Mouse (Mus musculus) bone marrow macrophage, adult 2 months (primary cell): ENCODE measurements at regions not wholly inside any gene's neighbourhood (a gene's known extent, or its start where the extent isn't known, plus 50 kb on each side); places are given as distances from the start of the nearest gene placed in this dataset.

Source experiments
- H3K27ac ChIP-seq: 2 replicates; pipeline ENCODE4 v1.5.1; 2012; ENCODE audit warnings: low read depth, low read length; ENCODE audit not compliant: insufficient read depth
- H3K4me1 ChIP-seq: 2 replicates; pipeline ENCODE4 v1.6.1; 2012; ENCODE audit warnings: low read length; ENCODE audit not compliant: control insufficient read depth, insufficient read depth
- H3K4me3 ChIP-seq: 2 replicates; pipeline ENCODE4 v1.5.1; 2012; ENCODE audit warnings: mild to moderate bottlenecking, low read length, moderate library complexity; ENCODE audit not compliant: insufficient read depth
- CTCF ChIP-seq: IDR thresholded peaks from 2 replicates; pipeline ENCODE4 v1.5.1; 2012; ENCODE audit warnings: low read depth, mild to moderate bottlenecking, low read length, moderate library complexity
- POLR2A ChIP-seq: IDR thresholded peaks from 2 replicates; pipeline ENCODE4 v1.6.1; 2012; ENCODE audit warnings: mild to moderate bottlenecking, low read depth, low read length, borderline replicate concordance

DNA sequence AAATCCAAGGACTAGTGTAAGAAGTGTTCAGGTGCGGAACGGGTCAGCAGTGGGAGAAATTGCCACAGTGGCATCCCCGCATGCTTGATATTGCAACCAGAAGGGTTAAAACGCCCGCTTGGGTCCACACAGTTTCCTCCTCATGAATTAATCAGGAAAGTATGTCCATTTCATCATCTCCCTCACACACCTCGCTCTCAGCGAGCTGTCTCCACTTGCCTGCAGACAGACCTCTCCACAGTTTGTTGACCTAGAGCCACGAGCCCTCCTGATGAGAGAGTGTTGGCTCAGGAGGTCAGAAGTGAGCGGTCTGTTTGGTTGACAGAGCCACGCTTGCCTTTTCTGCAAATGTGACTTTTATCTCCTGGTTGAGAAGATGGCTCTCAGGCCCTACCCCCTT lies 132.9 kb upstream of the Slc38a2 start:
- no peaks in the 10 kb centered on the region for H3K4me1 ChIP-seq
- no peak overlapping the region for H3K27ac ChIP-seq
- TF ChIP-seq POLR2A = no peak
- no peak for TF ChIP-seq CTCF
- no peak overlapping the region for H3K4me3 ChIP-seq

DNA sequence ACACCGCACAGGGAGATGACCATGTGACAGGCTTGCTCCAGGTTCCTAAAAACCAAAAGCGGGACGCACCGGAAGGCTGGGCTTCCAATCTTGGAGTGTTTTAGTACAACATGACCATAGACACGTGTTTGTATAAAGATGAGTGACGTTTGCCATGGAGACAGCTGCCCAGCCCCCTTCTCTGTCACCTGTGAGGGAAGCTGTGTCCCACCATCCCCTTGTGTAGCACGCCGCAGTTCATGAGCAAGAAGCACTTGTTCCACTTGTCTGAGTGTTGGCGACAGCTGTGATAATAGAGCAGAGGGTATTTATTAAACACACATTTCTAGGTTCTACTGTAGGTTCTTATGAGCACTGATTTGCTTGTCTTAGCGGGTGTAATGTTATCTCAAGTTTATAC lies 131.7 kb upstream of the Slc38a2 start:
- H3K27ac ChIP-seq = no peak overlapping the region
- H3K4me1 ChIP-seq = no peaks in the 10 kb centered on the region
- TF ChIP-seq POLR2A (no peak), CTCF (no peak)
- H3K4me3 ChIP-seq = no peak overlapping the region

DNA sequence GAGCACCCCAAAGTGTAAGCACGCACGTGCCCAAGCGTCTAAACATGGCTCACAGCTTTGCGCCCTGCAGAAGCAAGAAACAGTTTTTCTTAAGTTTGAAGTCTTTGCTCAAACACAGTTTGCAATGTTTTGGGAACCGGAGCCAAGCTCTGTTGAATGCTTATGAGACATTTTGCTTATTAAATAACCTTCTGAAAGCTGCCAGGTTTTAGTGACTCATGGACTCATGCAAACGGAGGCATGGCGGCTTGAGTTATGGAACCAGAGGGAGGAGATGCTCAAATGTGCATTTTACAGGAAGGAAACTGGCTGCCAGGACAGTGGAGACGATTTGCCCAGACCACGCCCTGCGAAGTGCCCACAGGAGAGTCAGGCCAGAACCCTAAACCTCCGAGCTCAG lies 131.0 kb upstream of the Slc38a2 start:
- Histone ChIP-seq H3K4me3 (no peak overlapping the region), H3K4me1 (no peaks in the 10 kb centered on the region), H3K27ac (no peak overlapping the region)
- TF ChIP-seq POLR2A (no peak), CTCF (no peak)

DNA sequence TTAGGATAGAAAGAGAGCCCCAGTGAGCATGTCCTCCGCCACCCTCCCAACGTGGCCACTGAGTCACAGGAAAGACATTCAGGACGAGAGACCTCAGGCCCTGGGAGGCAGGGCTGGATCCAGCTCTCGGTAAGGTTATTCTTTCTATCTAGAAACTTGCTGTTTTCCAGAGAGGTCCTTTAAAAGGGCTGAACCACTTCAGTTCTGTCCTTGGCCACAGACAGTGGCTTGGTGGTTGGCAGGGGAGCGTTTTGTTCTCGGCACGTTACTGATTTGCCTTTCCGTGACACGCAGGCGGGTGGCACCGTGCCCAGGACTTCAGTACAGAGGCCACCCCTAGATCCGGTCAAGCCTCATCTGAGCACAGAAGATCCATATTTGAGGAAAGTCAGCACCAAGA lies 130.4 kb upstream of the Slc38a2 start:
- no peak for TF ChIP-seq CTCF
- no peak for TF ChIP-seq POLR2A
- Histone ChIP-seq H3K4me1 (no peaks in the 10 kb centered on the region), H3K27ac (no peak overlapping the region), H3K4me3 (no peak overlapping the region)

GRCm38 (mm10) chr15:96828681-96829080 lies 129.2 kb upstream of the Slc38a2 start:
- no peak overlapping the region for H3K4me3 ChIP-seq
- H3K27ac ChIP-seq = no peak overlapping the region
- H3K4me1 ChIP-seq = no peaks in the 10 kb centered on the region
- TF ChIP-seq CTCF (no peak), POLR2A (no peak)

GRCm38 (mm10) chr15:96827931-96828330 lies 128.4 kb upstream of the Slc38a2 start:
- no peak overlapping the region for H3K27ac ChIP-seq
- no peaks in the 10 kb centered on the region for H3K4me1 ChIP-seq
- TF ChIP-seq CTCF = no peak
- TF ChIP-seq POLR2A = no peak
- H3K4me3 ChIP-seq = no peak overlapping the region

GRCm38 (mm10) chr15:96818435-96818834 lies 118.9 kb upstream of the Slc38a2 start:
- H3K27ac ChIP-seq = no peak overlapping the region
- H3K4me3 ChIP-seq = no peak overlapping the region
- no peak for TF ChIP-seq POLR2A
- no peak for TF ChIP-seq CTCF
- peaks cover 11% of the 10 kb centered on the region for H3K4me1 ChIP-seq

DNA sequence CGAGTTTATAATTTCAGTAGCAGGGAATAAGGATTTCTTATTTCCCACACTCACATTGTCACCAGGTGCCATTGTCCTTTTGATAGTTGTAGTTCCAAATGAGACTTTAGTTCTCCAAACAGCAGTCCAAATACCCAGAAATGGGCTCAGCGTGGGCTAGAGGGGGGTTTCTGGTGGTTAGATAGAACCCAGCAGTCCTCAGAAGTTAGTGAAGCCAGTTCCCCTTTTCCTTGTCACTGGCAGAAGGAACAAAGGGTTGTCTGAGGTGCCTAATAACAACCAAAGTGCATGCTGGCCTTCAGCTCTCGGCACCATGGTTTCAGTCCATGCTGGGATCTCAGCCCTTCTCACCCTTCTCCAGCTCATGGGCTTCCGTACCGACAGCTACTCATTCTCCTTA lies 118.1 kb upstream of the Slc38a2 start:
- peaks cover 11% of the 10 kb centered on the region for H3K4me1 ChIP-seq
- TF ChIP-seq POLR2A = no peak
- TF ChIP-seq CTCF = no peak
- H3K27ac ChIP-seq = no peak overlapping the region
- H3K4me3 ChIP-seq = no peak overlapping the region

- TF ChIP-seq CTCF = no peak
- no peak for TF ChIP-seq POLR2A
- Histone ChIP-seq H3K4me1 (peaks cover 11% of the 10 kb centered on the region), H3K4me3 (no peak overlapping the region), H3K27ac (no peak overlapping the region)
Observed at GRCm38 (mm10) chr15:96816997-96817570, 117.6 kb upstream of the Slc38a2 start.

- no peak overlapping the region for H3K4me3 ChIP-seq
- TF ChIP-seq CTCF (no peak), POLR2A (no peak)
- peaks cover 11% of the 10 kb centered on the region for H3K4me1 ChIP-seq
- no peak overlapping the region for H3K27ac ChIP-seq
Observed at GRCm38 (mm10) chr15:96813472-96813871, 113.9 kb upstream of the Slc38a2 start.

GRCm38 (mm10) chr15:96802729-96803053 lies 103.2 kb upstream of the Slc38a2 start:
- Histone ChIP-seq H3K4me1 (peaks cover 26% of the 10 kb centered on the region), H3K27ac (no peak overlapping the region), H3K4me3 (no peak overlapping the region)
- TF ChIP-seq CTCF = no peak
- no peak for TF ChIP-seq POLR2A
